Mouse (Mus musculus) embryo, embryonic 10.5 days (tissue): ENCODE results near the gene Scn8a.
A peak's percentile ranks its signal among the peaks of the same experiment; 100 is the strongest.

Source experiments
- DNase-seq: peaks from one replicate; pipeline ENCODE4 v3.0.0-alpha.2; 2015; ENCODE audit warnings: low spot score

The Scn8a gene

DNA sequence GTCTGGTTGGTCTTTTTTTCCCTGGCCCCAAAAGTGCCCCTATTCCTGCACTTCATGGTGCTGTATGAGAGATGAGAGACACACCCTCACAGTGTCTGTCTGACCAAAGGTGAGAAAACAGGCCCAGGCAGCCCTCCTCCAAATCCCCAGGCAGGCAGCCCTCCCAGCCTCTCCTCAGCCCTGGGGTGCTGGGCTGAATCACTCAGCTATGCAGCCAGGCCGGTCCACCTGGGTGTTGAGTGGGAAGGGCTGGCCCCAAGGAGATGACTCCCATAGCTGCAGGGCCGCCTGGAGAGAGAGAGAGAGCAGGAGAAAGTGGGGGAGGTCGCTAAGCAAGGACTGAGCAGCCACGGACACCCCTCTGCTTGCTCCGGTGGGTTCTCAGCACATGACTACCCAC lies 201.1 kb downstream of the Scn8a start:
- DNase-seq = no peak

GRCm38 (mm10) chr15:101072736-101073135 lies 203.1 kb downstream of the Scn8a start:
- DNase-seq = no peak

DNA sequence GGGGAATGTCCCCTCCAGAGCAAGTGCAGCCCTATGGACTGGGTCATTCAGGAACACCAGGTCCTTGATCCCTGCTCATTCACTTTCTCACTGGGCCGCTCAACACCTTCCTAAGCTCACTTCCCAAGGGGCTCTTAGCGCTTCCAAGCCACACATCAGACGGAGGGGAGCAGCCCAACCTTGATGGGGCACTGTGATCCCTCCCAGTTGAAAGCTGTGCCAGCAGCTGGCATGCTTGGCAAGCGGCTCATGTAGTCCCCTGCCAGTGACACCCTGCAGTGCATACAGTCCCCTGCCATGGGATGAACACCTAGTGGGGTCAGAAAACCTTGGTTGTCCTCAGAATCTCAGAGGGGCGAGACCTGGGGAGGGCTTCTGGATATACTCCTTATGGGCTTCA lies 204.4 kb downstream of the Scn8a start:
- DNase-seq = no peak

GRCm38 (mm10) chr15:101075150-101075549 lies 205.5 kb downstream of the Scn8a start:
- no peak for DNase-seq

GRCm38 (mm10) chr15:101075656-101076055 lies 206.0 kb downstream of the Scn8a start:
- no peak for DNase-seq

- DNase-seq = peak; percentile 78
Observed at GRCm38 (mm10) chr15:101076071-101077000, 206.7 kb downstream of the Scn8a start.

DNA sequence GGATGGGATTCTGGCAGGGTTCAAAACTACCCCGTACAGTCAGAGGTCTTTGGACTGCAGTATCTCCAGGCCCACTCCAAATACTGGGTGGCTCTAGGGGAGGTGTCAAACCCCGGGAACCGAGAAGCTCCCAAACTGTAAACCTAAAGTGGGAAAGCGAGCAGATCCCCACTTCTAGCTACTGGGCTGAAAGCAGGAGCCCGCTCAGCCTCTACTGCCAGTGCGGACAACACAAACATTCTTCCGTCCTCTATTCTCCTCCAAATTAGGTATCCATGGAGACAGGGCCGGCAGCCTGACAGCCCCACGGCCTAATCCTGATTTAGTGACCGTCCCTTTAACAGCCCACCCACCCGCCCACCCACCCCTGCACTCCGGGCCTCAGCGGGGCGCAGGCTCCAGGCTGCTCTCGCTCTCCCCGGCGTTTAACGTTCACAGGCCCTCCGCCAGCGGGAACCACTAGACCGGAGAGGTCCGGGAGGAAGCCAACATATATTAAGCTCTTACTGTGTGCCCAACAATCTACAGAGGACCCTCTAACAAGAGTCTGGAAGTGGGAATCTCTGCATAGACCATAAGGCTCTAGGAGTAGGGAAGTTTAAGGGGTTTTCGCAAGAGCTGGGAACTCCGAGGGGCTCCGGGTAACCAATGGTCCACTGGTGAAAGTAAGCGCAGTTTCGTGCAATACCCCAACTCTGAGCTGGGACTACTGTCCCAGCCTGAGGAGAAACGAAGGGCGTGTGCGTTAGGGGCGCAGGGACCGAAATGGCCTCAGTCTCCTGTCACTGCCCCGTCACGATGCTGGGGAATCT lies 207.5 kb downstream of the Scn8a start:
- DNase-seq = peak; percentile 82

GRCm38 (mm10) chr15:101077813-101078730 lies 208.4 kb downstream of the Scn8a start, which contains the start of gene Fignl2:
Gene Fignl2, minus strand, starts transcription at chr15:101078567.
- peak; percentile 84 for DNase-seq

DNA sequence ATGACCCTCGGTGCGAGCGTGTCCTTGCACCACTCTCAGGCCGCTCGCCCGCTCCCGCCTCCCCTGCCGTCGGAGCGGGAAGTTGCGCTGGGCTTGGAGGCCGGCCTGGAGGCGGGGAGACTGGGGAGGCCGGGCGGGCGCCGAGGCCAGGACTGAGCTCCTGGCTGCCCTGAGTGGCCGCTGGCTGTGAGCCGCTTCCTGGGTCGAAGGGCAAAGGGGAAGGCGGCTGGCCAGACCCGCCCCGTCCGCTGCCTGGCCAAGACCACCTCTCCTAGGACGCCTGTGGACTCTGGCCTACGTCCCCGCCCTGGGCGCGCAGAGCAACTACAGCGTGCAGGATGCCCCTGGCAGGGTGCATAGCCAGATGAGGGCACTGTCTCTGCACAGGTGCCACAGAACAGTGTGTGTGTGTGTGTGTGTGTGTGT lies 209.1 kb downstream of the Scn8a start:
- peak; percentile 91 for DNase-seq

GRCm38 (mm10) chr15:101080031-101080520 lies 210.4 kb downstream of the Scn8a start:
- no peak for DNase-seq

- no peak for DNase-seq
Observed at GRCm38 (mm10) chr15:101081035-101081548, 211.4 kb downstream of the Scn8a start.

GRCm38 (mm10) chr15:101082236-101082635 lies 212.6 kb downstream of the Scn8a start:
- DNase-seq = peak; percentile 75

DNA sequence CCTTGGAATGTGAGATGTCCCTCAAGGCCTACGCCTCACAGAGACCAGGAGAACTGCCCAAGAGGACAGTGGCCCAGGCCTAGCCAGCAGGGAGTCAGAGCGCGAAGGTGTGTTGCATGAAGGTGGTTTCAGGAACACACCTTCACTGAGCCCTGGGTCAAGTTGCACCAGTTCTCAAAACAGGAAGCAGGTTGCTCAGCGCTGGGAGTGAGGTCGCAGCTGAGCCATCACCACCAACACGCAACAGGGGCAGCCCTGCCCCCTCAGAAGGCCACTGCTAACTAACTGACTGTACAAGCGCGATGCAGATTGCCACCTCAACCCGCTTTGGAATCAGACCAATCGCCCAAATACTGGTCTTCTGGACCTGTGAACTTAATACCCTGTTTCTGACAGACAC lies 214.8 kb downstream of the Scn8a start:
- no peak for DNase-seq

DNA sequence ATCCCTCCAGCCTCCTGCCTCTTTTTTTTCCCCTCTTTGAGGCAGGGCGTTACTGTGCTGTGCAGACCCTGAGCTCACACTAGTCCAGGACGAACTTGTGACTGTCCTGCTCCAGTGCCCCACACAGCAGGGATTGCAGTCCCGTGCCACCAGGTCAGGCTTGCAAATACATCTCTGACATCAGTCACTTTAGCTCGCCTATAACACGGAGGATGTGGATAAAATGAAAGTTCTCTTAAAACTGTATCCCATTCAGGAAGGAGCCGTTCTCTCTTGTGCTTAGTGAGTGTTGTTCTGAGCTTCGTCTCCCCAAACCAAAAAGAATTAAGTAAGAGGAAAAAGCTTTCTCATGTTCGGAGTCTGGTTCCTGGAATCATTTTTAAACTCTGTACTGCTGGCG lies 216.8 kb downstream of the Scn8a start:
- no peak for DNase-seq

DNA sequence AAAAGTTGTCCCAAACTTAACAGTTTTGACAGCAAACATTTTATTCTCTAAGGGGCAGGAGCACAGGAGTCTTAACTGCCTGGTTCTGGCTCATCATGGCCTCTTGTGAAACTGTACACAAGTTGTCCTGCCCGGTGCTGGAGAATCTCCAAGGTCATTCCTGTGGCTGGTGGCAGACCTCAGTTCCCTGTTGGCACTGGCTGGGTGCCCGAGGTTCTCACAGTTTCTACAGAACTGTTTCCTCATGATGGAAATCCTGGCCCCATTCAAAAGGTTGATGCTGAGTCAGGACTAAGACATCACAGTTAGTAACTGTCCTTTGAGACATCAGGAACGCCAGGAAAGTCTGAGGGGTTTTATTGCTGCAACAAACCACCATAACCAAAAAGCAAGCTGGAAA lies 217.3 kb downstream of the Scn8a start:
- DNase-seq = no peak

- no peak for DNase-seq
Observed at GRCm38 (mm10) chr15:101088291-101088690, 218.6 kb downstream of the Scn8a start.

- no peak for DNase-seq
Observed at GRCm38 (mm10) chr15:101091551-101091950, 221.9 kb downstream of the Scn8a start.

GRCm38 (mm10) chr15:101092121-101092828 lies 222.6 kb downstream of the Scn8a start:
- DNase-seq = peak; percentile 73

GRCm38 (mm10) chr15:101092829-101093648 lies 223.4 kb downstream of the Scn8a start:
- peak; percentile 93 for DNase-seq

DNA sequence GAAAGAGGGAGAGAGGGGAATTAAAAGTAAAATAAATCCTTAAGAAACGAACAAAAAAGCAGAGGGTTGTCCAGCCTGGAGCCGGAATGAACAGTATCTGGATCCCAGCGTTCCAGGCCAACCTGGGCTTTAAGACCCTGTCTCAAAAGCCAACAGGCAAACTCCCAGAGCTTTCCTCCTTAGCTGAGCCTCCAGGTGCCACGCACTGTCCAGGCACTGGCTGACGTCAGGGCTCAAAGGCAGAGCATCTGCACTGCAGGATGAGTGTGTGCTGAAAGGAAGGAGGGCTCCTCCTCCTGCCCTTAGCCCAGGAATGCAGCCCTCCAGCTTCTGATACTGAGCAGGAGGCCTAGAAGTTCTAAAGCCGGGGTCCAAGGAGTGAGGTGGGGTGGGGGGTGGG lies 224.3 kb downstream of the Scn8a start:
- DNase-seq = peak; percentile 64
